Mouse (Mus musculus) cerebellum, adult 2 months (tissue): ENCODE measurements around the gene Hus1b.

Source experiments
- CTCF ChIP-seq: fragments of 200-500 bp; IDR thresholded peaks from 2 replicates; pipeline ENCODE4 v1.5.1; 2011; ENCODE audit warnings: low read depth, mild to moderate bottlenecking, control low read depth, low read length, moderate library complexity, borderline replicate concordance; ENCODE audit not compliant: insufficient read depth
- POLR2A ChIP-seq: fragments of 200-500 bp; IDR thresholded peaks from 2 replicates; pipeline ENCODE4 v1.6.1; 2011; ENCODE audit warnings: low read length, control low read depth, borderline replicate concordance; ENCODE audit not compliant: insufficient read depth

DNA sequence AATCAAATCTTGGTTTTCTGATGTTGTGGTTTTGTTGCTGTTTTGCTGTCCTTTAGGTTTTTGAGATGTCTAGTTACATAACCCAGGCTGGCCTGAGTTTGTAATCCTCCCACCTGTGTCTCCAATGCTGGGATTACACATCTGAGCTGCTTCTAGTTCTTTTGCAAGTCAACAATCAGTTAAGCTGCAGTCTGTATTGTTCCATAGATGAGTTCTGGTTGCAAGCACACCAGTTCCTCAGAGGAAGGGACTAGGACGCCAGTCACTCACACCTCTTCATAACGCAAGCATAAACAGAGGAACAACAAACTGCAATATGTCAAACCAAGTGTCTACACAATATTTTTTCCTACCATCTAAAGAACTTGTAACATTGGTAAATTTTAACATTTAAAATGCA is 4.5 kb upstream of the Hus1b start:
- TF ChIP-seq POLR2A (no peak), CTCF (no peak)
